Mouse (Mus musculus) right cerebral cortex, postnatal 36 days (tissue): ENCODE data around the gene Ccdc102a.

Source experiments
- DNase-seq, 2 experiments: peaks; one replicate each; pipeline ENCODE4 v3.0.0; 2022; ENCODE audit warnings: low spot score in 2 of 2, mixed read lengths in 1 of 2

The Ccdc102a gene

DNA sequence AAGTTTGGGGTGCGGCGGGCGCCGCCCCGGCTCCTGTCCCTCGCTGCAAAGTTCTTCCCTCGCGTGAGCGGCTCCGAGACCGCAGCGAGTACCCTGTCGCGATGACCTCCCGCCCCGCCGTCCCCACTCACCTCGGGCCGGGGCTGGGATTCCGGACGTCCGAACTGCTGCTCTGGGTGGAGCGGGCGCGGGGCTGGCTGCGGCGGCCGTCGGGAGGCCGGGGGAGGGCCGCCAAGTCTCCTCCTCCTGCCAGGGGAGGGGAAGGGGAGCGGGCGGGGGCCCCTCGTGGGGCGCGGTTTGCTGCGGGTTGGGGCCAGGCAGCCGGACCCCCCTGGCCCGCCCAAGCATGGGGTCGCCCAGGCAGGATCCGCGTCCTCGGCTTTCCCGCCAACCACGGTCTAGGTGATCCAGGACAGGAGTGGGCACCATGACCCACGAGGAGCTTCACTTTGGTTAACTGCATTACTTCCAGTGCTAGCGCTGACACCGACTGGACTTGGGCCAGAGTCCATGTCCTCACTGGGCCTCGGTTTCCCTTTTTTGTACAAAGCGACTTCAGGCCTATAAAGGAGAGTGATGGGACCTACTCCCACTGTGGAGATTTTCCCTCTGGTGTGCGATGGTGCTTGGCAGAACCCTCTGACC is at the start of gene Ccdc102a:
TSS of gene Ccdc102a (minus strand) at position 248 of the 645 bp plus-strand sequence.
- no peak for DNase-seq

DNA sequence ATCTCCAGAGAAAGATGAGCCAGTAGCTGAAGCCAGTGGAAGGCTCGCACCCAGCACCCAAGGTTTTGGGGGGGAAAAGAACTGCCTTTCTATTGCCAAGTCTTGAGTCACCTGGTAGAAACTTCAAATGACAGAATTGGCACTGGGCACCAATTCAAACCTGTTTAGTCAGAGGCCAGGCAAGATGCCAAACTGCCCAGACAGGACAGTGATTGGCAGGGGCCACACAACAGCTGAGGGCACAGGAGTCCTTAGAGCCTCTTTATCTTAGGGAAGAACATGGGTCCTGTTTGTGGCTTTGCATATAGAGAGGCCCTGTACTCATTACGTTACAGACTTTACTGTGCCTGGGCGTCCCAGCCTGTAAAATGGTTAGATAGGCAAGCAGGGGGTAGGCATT is 49.7 kb upstream of the Ccdc102a start:
- DNase-seq = no peak

DNA sequence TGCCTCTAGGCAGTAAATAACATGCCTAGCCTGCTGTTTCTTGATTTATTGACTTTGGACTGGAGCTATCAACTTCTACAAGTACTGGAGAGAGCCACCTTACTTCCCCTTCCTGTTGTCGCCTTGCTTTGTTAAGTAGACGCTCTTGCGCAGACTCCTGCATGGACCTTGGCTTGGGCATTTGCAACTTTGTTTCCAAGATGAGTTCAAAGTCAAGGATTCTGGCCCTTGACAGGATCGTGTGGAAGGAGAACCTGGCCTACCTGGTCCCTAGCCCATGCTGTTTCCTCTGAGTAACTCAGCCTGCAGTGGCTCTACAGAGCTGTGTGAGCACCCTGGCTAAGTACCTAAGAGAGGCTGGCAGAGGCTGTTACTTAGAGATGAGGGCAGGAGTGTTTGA is 49.2 kb upstream of the Ccdc102a start:
- no peak for DNase-seq

DNA sequence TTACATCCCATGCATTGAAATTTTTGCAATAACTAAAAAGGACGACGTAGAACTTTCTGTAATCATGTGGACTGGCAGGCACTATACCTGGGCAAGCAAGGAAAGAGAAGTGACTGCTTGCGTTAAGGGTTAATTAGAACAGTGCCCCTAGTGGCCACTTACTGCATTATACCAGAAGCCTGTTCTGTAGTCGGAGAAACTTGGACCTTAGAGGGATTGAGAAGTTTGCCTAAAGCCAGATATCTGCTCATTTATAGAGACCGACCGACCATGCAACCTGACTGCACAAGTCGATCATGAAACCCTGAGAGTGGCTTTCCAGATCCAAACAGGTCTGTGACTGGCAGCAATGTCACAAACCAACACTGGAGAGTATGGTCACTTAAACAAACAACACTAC is 48.7 kb upstream of the Ccdc102a start:
- no peak for DNase-seq

DNA sequence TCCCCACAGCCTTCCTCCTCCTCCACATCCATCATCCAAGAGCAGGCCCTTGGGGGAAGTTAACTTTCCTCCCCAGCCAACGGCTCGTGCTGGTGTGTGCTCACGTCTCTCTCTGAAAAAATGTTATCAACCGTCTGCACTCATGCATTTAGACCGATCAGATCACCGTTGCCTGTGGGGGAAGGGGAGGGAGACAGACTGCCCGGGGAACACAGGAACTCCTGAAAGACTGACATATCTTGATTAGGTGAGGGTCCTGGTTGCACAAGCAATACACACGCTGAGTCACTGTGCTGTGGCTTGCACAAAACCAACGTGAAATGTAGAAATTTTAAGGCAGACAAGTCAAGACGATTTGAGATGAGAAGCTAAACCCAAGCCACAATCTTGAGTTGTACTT is 46.9 kb upstream of the Ccdc102a start:
- no peak for DNase-seq

DNA sequence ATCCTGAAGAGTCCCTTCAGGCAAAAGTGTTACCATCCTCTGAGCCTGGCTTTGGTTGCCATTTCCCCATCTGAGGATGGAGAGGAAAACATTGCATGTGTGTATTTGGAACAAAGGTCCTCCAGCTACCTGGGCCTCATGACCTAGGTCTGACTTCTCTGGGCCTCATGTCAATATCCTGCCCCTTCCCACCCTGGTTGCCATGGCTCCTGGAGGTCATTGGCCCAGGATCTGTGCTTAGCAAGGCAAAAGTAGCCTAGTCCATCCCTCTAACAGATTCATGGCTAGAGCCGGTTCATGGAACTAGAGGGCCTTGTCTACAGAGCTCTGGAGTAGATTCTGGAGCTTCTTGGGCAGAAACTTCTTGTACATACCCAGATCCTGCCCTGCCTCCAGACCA is 44.3 kb upstream of the Ccdc102a start:
- DNase-seq = no peak

DNA sequence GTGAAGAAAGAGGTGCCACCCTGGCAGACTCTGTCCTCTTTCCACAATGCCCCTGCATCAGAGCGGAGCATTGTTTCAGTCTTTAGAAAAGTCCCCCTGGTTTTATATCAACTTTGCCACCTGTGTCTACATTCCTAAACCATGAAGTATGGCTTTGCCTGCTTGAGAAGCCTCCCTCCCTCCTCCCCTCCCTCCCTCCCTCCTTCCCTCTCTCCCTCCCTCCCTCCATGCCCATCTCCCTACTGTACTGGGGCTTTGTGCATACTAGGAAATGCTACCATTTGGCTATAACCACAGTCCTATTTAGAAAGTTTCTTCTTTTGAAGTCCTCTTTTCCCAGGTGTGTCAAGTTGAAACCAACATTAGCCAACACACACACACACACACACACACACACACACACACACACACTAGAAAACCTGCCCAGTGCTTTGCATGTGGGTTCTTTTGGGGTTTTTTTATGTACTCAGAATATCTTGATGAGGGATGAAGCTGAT is 38.2 kb upstream of the Ccdc102a start:
- no peak for DNase-seq

DNA sequence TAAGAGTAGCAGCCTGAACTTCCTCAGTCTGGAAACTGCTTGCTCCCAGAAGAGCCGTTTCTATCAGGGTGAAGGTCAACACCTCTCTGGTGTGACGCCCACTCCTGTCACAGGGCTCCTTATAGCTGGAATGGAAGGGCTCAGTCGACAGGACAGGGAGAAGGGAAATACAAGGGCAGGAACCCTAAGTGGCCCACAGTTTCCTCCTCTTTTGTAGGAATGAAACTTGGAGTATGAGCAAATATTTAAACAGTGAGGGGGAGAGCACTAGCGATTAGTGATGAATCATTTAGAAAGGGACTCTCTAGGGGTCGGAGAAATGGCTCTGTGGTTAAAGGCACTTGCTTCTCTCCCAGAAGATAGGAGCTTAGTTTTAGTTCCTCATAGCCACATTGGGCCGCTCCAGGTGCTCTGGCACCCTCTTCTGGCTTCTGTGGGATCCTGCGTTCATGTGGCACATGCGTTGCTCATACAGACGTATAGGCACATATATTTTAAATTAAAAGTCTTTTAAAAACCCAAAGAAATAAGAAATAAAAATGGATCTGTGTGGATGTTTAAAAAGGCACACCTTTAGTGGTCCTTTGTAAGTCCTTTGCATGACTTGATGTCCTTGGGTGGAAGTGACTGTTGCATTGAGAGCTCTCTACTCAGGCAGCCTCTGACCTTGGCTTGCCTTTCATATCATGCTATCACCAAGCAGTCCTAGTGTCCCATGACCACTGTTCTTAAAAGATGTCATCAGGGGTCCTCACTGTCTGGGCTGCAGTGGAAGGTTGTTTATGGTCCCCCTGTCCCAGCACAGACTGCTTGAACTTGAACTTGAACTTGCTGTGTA is 37.2 kb upstream of the Ccdc102a start:
- DNase-seq = no peak

DNA sequence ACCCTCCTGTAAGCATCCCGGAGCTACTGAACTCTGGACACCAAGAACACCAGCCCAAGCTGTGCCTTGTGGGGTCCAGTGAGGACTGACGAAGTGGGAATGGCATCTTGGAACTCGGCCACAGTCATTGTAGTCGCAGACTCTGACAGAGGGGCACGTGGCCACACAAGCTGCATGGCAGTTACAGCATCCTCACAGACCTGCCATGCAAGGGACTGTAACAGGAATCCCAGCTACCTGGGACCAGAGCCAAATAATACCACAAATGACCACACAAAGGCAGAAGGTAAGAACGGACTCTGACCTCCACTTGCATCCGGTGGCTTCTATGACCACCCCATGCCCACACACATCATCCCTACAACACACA is 36.5 kb upstream of the Ccdc102a start:
- DNase-seq = no peak

DNA sequence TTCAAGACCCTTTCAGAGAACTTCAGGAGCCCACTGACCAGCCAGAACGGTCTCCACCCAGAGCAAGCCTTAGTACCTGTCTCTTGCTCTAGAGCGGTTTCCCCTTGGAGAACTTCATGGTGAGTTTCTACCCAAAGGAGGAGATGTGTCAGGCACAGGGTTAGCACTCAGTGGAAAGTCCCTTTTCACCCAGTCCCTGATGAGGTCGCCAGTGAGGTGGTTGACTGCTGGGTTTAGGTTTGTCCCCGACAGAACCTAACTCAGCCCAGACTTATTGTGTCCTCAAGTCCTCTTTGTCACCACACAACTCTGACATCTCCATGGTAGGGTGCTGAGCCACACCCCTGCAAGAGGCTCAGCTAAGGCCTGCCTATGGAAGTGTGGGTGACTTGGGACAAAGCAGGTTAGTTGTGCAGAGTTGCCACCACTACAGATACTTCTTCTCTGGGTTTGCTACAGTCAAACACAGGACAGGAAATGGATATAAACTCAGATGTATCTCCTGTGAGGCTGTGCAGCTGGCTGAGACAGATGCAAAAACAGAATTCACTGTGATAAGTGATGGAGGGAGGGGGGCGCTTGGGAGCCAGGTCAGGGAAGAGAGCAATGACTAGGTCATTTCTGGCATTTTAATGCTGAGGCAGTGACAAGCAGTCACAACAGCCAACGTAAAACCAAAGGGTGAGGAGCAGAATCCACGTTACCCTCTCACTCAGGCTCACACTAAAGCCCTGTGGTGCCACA is 35.9 kb upstream of the Ccdc102a start:
- no peak for DNase-seq

DNA sequence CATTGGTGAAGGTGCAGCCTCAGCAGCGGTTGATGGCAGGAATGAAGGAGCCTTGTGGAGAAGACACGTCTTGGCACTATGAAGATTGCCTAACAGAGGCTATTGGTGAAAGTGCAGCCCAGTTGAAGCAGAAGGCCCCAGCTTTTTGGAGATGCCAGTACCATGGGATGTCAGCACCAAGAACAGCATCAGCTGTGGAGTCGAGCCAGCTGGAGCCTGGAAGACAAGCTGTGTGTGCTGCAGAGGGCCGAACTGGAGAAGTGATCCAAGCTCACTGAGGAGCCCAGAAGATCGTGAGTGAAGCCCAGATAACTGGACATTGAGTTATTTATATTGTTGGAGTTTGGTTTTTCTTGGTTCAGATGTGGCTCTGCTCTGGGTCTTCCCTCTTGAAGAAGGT is 34.2 kb upstream of the Ccdc102a start:
- no peak for DNase-seq

DNA sequence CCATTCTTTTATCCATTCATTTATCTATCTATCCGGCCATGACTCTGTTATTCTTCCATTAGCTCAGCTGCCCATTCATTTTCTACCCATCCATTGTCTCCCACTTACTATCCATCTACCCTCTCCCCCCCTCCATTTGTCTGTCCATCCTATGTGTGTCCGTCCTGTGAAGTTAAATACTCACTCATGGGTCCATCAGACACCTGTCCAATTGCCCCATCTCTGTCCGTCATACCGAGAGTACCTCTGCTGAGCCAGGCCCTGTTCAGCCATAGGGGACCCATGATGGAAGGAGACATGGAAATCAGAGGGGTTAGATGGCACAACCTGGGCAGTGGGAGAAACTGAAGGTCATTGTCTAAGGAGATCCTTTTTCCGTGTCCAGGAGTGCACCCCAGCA is 32.6 kb upstream of the Ccdc102a start:
- DNase-seq = no peak

DNA sequence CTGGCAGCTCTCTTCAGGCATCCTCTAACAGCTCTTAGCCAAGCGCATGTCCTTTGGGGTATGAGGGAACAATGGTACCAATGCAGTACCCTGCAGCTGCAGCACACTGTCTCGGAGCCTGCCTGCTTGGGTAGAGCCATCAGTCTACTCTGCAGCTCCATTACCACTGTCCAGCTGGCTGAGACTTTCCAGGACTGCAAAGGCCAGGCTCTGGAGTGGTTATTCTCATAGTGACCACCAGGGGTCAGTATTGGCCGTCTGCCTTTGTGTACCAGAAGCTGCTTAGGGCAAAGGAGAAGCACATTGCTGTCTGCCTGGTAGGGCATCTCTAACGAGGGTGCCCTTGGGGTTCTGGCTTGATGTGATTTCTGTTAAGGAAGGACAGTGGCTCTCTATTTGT is 32.1 kb upstream of the Ccdc102a start:
- DNase-seq = peak; percentile 66 to 67

DNA sequence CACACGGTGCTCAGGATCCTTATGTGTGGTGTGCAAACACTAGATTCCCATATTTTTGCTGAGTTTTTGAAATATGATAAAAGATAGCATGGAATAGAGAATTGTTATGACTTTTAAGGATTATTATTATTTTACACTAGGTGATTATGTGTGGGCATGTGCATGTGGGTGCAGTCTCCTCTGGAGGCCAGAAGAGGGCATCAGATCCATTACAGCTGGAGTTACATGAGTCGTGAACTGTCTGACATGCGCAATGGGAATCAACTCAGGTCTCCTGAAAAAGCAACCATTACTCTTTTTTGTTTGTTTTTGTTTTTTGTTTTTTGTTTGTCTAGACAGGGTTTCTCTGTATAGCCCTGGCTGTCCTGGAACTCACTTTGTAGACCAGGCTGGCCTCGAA is 31.1 kb upstream of the Ccdc102a start:
- no peak for DNase-seq

DNA sequence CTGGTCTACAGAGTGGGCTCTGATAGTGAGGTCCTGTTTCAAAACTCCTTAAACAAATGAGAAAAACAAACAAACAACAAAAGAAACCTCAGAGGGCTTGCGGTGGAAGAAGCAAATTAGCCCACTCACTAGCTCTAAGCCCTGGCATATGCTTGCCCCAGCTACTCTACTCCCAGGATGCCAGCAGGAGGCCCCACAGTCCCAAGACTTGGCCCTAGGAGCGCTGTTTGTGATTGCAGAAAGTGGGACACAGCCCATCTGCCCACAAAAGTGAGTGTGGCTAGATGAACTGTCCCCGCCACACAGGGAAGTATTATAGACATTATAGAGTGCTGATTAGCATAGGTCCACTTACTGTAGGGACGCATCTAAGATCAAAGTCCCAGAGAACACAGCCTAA is 30.5 kb upstream of the Ccdc102a start:
- no peak for DNase-seq

DNA sequence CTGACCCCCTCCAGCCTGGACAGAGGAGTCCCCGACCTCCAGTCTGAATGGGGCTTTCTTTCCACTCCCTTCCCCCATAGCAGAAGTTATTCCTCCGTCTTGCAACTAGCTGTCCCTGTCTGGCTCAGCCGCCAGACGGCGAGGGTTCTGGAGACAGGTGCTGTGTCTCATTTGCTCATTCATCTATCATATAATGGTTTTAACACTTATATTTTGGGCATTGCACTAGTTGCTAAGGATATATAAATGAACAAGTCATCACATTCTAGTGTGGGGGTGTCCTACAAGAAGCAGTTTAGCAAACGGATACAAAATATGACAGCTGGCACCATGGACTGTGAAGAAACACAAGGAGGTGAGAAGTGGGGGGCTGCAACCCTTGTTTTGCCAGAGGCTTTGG is 27.3 kb upstream of the Ccdc102a start:
- DNase-seq = peak; percentile 77 to 79

DNA sequence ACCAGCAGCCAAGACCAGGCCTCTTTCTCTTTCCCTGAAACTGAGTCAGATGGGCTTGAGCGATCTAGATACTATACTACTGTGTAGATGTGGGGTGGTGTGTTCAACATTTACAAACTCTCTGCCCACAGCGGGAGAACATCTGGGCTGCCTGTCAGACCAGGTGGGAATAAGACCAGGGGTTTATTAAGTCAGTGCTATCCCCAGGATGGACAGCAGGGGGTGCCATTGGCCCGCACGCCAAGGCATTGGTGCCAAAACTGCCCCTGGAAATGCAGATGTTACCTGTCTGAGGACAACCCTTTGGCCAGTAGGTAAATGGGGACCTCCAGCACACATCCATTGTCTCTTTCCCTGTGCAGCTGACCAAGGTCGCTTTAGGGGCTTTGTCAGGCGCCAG is 24.7 kb upstream of the Ccdc102a start:
- no peak for DNase-seq

DNA sequence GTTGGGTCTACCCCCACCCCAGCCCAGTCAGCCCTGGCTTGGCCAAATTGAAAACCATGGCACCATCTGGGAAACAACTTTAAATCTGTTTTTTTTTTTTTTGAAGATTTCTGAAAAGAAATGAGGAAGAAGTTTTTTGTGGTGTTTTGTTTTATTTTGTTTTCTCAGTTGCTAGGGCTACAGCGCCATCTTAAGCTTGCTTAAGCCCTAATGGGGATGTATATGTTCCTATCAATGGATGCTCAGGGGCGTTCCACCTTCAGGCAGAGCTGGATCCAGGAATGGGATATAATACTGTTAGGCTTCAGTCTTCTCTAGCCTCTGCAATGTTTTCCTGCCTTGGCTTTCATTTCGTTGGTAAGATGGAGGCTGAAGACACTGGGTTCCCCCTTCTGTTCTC is 17.3 kb upstream of the Ccdc102a start:
- no peak for DNase-seq

DNA sequence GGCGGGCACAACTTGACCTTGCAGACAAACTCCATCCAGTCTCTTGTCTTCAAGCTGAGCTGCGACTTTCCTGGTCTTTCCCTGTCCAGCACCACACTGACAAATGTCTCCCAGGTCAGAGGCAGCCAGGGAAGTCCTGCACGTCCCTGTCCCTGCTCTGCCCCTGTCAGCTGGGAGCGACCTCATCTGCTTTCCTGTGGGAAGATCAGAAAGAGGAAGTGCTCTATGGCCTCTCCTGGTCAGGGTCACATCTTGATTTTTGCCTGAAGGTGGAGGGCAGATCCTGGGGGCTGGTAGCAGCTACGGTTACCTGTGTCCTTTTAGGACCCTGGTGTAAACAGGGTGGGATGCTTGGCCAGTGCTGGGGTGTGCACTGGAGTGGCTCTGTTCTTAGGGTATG is 16.0 kb upstream of the Ccdc102a start:
- no peak for DNase-seq

DNA sequence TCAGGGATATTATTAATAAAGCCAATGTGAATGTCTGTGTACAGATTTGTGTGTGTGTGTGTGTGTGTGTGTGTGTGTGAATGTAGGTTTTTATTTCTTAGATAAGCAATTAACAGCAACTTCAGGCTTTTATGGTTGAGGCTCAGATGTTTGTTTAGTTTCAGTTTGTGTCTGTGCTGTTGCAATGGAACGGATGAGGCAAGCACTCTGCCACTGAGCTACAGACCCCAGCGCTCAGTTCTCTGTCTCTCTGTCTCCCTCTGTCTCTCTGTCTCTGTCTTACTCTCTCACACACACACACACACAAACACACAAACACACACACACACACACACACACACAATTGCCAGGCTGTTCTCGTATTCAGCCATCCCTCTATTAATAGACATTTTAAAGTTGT is 10.3 kb upstream of the Ccdc102a start:
- DNase-seq = no peak

DNA sequence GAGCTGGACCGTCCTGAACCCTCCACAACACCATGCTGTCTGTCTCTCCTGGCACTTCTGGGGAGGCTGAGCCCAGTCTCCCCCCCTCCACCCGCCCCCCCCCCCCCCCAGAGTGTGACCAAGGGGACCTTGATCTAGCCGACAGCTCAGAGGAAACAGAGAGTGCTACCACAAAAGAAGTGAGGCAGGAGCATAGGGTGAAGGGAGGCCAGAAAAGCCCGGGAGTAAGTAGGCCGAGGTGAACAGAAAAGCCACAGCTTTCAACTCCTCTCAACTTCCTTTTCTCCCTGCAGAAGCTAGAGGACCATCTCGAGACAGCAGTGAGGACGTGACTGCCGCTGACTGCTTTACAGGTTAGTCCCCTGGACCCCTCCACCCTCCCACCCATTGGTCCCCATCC is 5.5 kb upstream of the Ccdc102a start, which contains the start of gene Adgrg5:
TSS of gene Adgrg5 (plus strand) at position 290 of the 400 bp plus-strand sequence.
- no peak for DNase-seq

DNA sequence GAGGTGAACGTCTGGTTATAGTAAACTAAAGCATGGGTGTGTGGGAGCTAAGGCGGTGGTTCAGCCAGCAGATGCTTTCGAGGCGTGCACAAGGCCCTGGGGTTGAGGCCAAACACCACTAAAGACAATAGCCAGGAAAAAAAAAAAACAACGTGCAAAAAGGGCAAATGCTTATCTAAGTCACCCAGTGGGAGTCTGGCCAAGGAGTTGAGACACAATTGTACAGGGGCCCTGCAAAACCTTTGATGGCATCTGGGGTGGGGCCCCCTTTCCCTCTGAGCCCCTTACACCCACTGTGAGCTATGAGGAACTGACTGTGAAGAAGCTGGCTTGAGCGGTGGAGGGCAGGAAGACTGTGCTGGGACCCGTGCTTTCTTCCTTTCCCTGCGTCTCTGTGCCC is 4.7 kb upstream of the Ccdc102a start:
- no peak for DNase-seq

DNA sequence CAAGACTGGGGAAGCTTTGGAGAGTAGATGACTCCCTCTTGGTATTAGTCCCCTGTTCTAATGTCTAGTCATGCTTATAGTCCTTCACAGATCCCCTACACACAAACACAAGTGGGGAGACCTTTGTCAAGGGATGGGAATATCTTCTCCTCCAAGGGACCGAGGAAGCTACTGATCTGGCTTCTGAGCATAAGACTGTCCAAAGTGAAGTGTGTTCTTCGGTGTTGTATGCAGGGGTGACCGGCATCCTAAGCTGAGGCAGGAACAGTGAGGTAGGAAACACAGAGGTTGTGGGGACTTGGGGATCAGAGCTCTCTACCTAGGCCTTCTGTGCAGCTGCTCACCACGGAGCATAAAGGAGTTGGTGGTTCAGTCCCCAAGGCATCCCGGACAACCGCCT is 4.3 kb upstream of the Ccdc102a start:
- no peak for DNase-seq
